Mouse (Mus musculus) liver, postnatal 0 days (tissue): ENCODE measurements around the gene Kctd5.

Experiments used
- CTCF ChIP-seq: sonication (generic); IDR thresholded peaks from 2 replicates; pipeline ENCODE4 v1.5.1; 2016; ENCODE audit warnings: antibody characterized with exemption, low read depth
- EP300 ChIP-seq: IDR thresholded peaks from 2 replicates; pipeline ENCODE4 v1.6.1; 2016; ENCODE audit warnings: antibody characterized with exemption, low read depth, mild to moderate bottlenecking

DNA sequence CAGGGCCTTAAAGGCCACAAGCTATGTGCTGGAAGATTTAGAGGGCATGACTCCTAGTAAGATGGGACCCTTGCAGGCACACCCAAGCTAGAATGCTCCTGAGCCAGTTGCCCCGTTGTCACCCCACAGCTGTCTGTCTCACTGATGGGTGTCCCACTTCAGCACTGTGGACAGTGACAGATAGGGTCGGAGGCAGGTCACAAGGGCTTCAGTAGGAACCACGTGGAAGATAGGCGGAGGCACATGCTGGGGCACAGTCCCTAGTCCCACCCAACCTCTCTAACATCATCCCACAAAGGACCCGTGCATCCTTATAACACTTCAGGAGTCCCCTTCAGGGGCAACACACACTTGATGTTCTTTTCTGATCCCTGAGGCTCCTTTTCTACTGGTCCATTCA, 27.3 kb downstream of the Kctd5 start:
- TF ChIP-seq CTCF (no peak), EP300 (no peak)
